Mouse (Mus musculus) CH12.LX (cell line): ENCODE measurements around the gene Zcchc13. TPM values are rescaled to one million over a fixed set of nuclear protein-coding genes. Genes with fewer than 3 reads are reported as not detected.

ENCODE experiments used
- DNase-seq: peaks from one replicate; pipeline ENCODE4 v3.0.0-alpha.2; 2013; ENCODE audit errors: extremely low read depth
- H3K27ac ChIP-seq: 2 replicates; pipeline ENCODE4 v1.5.1; 2012; ENCODE audit warnings: low read depth, mild to moderate bottlenecking, control low read depth, moderate library complexity; ENCODE audit not compliant: insufficient read depth
- H3K27me3 ChIP-seq: replicated peaks from 2 replicates; pipeline ENCODE3; 2012; ENCODE audit warnings: inconsistent platforms
- H3K36me3 ChIP-seq, 2 experiments: replicated peaks in 1 of 2; 2 replicates each; pipeline versions ENCODE3 to v1.6.1; 2012; ENCODE audit warnings: inconsistent platforms in 1 of 2, low read length in 1 of 2, mild to moderate bottlenecking in 1 of 2, mixed read lengths in 1 of 2, moderate library complexity in 1 of 2; ENCODE audit not compliant: control insufficient read depth in 1 of 2, insufficient read depth in 1 of 2
- H3K4me1 ChIP-seq, 2 experiments: 2 replicates each; pipeline ENCODE4 v1.6.1; 2012; ENCODE audit warnings: inconsistent platforms in 1 of 2, moderate library complexity in 1 of 2; ENCODE audit not compliant: insufficient read depth in 2 of 2, control insufficient read depth in 1 of 2
- H3K4me2 ChIP-seq: 2 replicates; pipeline ENCODE4 v1.6.1; 2012; ENCODE audit warnings: low read depth, mild to moderate bottlenecking, control low read depth; ENCODE audit not compliant: poor library complexity, insufficient read depth, severe bottlenecking
- H3K4me3 ChIP-seq, 3 experiments: fragments of 150-350 bp in 1 of 3; sonication (generic) in 1 of 3; replicated peaks in 1 of 3; 2 replicates each; pipeline versions ENCODE3 to v1.5.1; 2011 to 2012; ENCODE audit warnings: low read depth in 2 of 3, low read length in 2 of 3, mild to moderate bottlenecking in 2 of 3, moderate library complexity in 2 of 3, control low read depth in 1 of 3, improper control_type of control experiment in 1 of 3, inconsistent platforms in 1 of 3, mixed read lengths in 1 of 3; ENCODE audit not compliant: poor library complexity in 1 of 3
- H3K79me2 ChIP-seq: replicated peaks from 2 replicates; pipeline ENCODE4 v1.6.1; 2012; ENCODE audit warnings: mild to moderate bottlenecking, moderate library complexity; ENCODE audit not compliant: control insufficient read depth, poor library complexity, insufficient read depth, severe bottlenecking; ENCODE audit errors: extremely low read depth
- H3K9ac ChIP-seq: 2 replicates; pipeline ENCODE4 v1.6.1; 2012; ENCODE audit warnings: low read depth, mild to moderate bottlenecking, control low read depth, moderate library complexity; ENCODE audit not compliant: insufficient read depth
- H3K9me3 ChIP-seq: replicated peaks from 2 replicates; pipeline ENCODE3; 2012; ENCODE audit warnings: low read length, inconsistent platforms, mixed read lengths
- BHLHE40 ChIP-seq: IDR thresholded peaks from 2 replicates; pipeline ENCODE4 v1.6.1; 2011; ENCODE audit warnings: mild to moderate bottlenecking, low read depth, low read length, improper control_type of control experiment
- CHD2 ChIP-seq: IDR thresholded peaks from 2 replicates; pipeline ENCODE4 v1.6.1; 2011; ENCODE audit warnings: low read length, improper control_type of control experiment
- E2F4 ChIP-seq: IDR thresholded peaks from 2 replicates; pipeline ENCODE4 v1.6.1; 2011; ENCODE audit warnings: low read depth, low read length, improper control_type of control experiment; ENCODE audit not compliant: insufficient replicate concordance
- EP300 ChIP-seq: IDR thresholded peaks from 2 replicates; pipeline ENCODE4 v1.6.1; 2011; ENCODE audit warnings: low read length, improper control_type of control experiment
- ETS1 ChIP-seq: conservative IDR thresholded peaks from 2 replicates; pipeline ENCODE4 v1.6.1; 2012; ENCODE audit warnings: low read depth, mild to moderate bottlenecking, inconsistent platforms, low read length, improper control_type of control experiment, moderate library complexity
- GABPA ChIP-seq: IDR thresholded peaks from 2 replicates; pipeline ENCODE4 v1.6.1; 2012; ENCODE audit warnings: low read depth, low read length, improper control_type of control experiment, inconsistent platforms; ENCODE audit not compliant: insufficient replicate concordance
- HCFC1 ChIP-seq: IDR thresholded peaks from 2 replicates; pipeline ENCODE4 v1.6.1; 2012; ENCODE audit warnings: low read depth, mild to moderate bottlenecking, inconsistent platforms, low read length, improper control_type of control experiment
- IRF4 ChIP-seq: IDR thresholded peaks from 2 replicates; pipeline ENCODE4 v1.6.1; 2014; ENCODE audit warnings: low read depth, mild to moderate bottlenecking, inconsistent platforms, low read length, improper control_type of control experiment
- JUN ChIP-seq: IDR thresholded peaks from 2 replicates; pipeline ENCODE4 v1.6.1; 2011; ENCODE audit warnings: low read depth, mild to moderate bottlenecking, low read length, improper control_type of control experiment, moderate library complexity; ENCODE audit not compliant: insufficient read depth
- JUND ChIP-seq: conservative IDR thresholded peaks from 2 replicates; pipeline ENCODE4 v1.6.1; 2011; ENCODE audit warnings: low read depth, low read length, improper control_type of control experiment
- MAFK ChIP-seq: IDR thresholded peaks from 2 replicates; pipeline ENCODE4 v1.6.1; 2011; ENCODE audit warnings: low read length, improper control_type of control experiment; ENCODE audit not compliant: insufficient replicate concordance
- MAX ChIP-seq: IDR thresholded peaks from 2 replicates; pipeline ENCODE4 v1.6.1; 2011; ENCODE audit warnings: low read length, improper control_type of control experiment
- MAZ ChIP-seq: IDR thresholded peaks from 2 replicates; pipeline ENCODE4 v1.6.1; 2012; ENCODE audit warnings: low read depth, mild to moderate bottlenecking, inconsistent platforms, low read length, improper control_type of control experiment, moderate library complexity
- MEF2A ChIP-seq: IDR thresholded peaks from 2 replicates; pipeline ENCODE4 v1.6.1; 2014; ENCODE audit warnings: low read depth, mild to moderate bottlenecking, inconsistent platforms, low read length, improper control_type of control experiment, borderline replicate concordance
- MXI1 ChIP-seq: IDR thresholded peaks from 2 replicates; pipeline ENCODE4 v1.6.1; 2011; ENCODE audit warnings: mild to moderate bottlenecking, low read depth, low read length, improper control_type of control experiment
- NRF1 ChIP-seq: IDR thresholded peaks from 2 replicates; pipeline ENCODE4 v1.6.1; 2014; ENCODE audit warnings: low read depth, mild to moderate bottlenecking, inconsistent platforms, low read length, improper control_type of control experiment, moderate library complexity
- POLR2AphosphoS2 ChIP-seq: IDR thresholded peaks from 2 replicates; pipeline ENCODE4 v1.6.1; 2011; ENCODE audit warnings: low read depth, low read length, improper control_type of control experiment
- RAD21 ChIP-seq: IDR thresholded peaks from 2 replicates; pipeline ENCODE4 v1.6.1; 2011; ENCODE audit warnings: low read depth, mild to moderate bottlenecking, low read length, improper control_type of control experiment, moderate library complexity
- SMC3 ChIP-seq: IDR thresholded peaks from 2 replicates; pipeline ENCODE4 v1.6.1; 2011; ENCODE audit warnings: low read depth, low read length, improper control_type of control experiment
- TBP ChIP-seq: conservative IDR thresholded peaks from 2 replicates; pipeline ENCODE4 v1.6.1; 2011; ENCODE audit warnings: low read depth, low read length, improper control_type of control experiment
- TCF12 ChIP-seq: IDR thresholded peaks from 2 replicates; pipeline ENCODE4 v1.6.1; 2014; ENCODE audit warnings: low read depth, mild to moderate bottlenecking, inconsistent platforms, low read length, improper control_type of control experiment
- USF1 ChIP-seq: IDR thresholded peaks from 2 replicates; pipeline ENCODE4 v1.6.1; 2014; ENCODE audit warnings: low read depth, mild to moderate bottlenecking, inconsistent platforms, low read length, improper control_type of control experiment
- ZC3H11A ChIP-seq: IDR thresholded peaks from 2 replicates; pipeline ENCODE4 v1.6.1; 2012; ENCODE audit warnings: low read depth, mild to moderate bottlenecking, inconsistent platforms, low read length, improper control_type of control experiment
- ZKSCAN1 ChIP-seq: IDR thresholded peaks from 2 replicates; pipeline ENCODE4 v1.6.1; 2012; ENCODE audit warnings: low read depth, inconsistent platforms, low read length, improper control_type of control experiment, borderline replicate concordance
- ZNF384 ChIP-seq: IDR thresholded peaks from 2 replicates; pipeline ENCODE4 v1.6.1; 2012; ENCODE audit warnings: low read depth, low read length, improper control_type of control experiment, inconsistent platforms
- dilution Hi-C: fragments of 300-500 bp; cut with MboI; formaldehyde crosslinking; loops from 2 replicates; pipeline ENCODE4 v1.14.3; 2020; ENCODE audit warnings: low sequenced_read_pairs; ENCODE audit not compliant: extremely low pct_unique_long_range_greater_than_20kb, extremely low pct_ligation_motif_present
- in situ Hi-C: fragments of 300-500 bp; cut with MboI; formaldehyde crosslinking; loops from 3 replicates; pipeline ENCODE4 v1.14.3; 2019; ENCODE audit warnings: low sequenced_read_pairs, low pct_ligation_motif_present, low pct_unique_long_range_greater_than_20kb, mixed read lengths
- polyA plus RNA-seq: library from polyadenylated mRNA; unstranded; fragments of >175 nt; gene quantifications from 2 replicates; pipeline ENCODE4 v1.2.1, GENCODE M21; 2012; ENCODE audit warnings: low read depth; ENCODE audit not compliant: insufficient read length
- total RNA-seq, 2 experiments: library from RNA; depleted of rRNA; stranded (reverse); fragments of 300-350 nt in 1 of 2; fragments of >200 nt in 1 of 2; gene quantifications; 2 replicates each; pipeline ENCODE4 v1.2.3; 2012 to 2014

Zcchc13 gene
- total and polyA plus RNA-seq, 3 experiments: 1.7 TPM; not detected in 2

DNA sequence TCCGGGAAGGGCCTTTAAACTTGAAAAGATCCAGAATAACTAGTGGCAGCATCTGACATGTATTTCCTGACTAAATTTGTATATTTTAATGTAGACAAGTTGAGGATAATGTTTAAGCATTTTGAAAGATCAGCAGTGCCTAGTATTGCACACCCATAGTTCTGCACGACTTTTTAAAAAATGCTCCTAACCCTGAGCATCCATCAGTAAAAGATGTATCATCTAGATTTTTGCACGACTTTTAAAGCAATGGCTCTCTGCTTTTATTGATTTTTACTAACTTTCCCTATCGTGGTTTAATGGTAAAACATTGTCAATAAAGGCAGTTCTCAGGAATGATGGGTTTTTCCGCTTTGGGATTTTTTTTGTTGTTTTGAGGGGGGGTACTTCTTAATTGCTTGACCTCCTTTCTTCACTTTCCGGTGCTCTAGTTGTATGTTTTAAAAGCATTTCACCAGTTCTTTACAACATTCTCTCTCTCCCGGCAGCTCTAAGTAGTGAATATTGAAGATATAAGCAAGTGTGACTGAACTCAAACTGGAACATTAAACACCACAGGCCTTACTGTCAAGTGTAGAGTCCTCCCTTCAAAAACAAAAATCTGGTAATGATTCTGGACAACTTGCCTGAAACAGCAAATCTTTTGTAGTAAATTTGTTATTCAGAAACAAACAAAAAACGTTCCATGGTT is 12.8 kb upstream of the Zcchc13 start:
- no peak for DNase-seq
- Histone ChIP-seq H3K27ac (peak overlapping the region; percentile 9; the same call in 1 of the 2 replicates), H3K9ac (peak overlapping the region; percentile 53; the same call in 1 of the 2 replicates), H3K4me1 (0 out of 4 replicates have a peak, but pooled peaks cover 0 to 7% of the 10 kb centered on the region in 2 experiments), H3K4me2 (peak overlapping the region; percentile 70; the same call in 1 of the 2 replicates), H3K79me2 (0 out of 2 replicates have a peak, but pooled peaks cover 4% of the 10 kb centered on the region), H3K36me3 (peaks cover 0 to 3% of the 10 kb centered on the region in 2 experiments), H3K4me3 (peak overlapping the region in 2 of 3 experiments; percentile 23 to 32), H3K27me3 (no peaks in the 10 kb centered on the region), H3K9me3 (no peaks in the 10 kb centered on the region)
- in situ Hi-C loops (no loop called here), dilution Hi-C loops (no loop called here)
- TF ChIP-seq TBP (0 out of 2 replicates have a peak, but pooled peaks have one; percentile 13), ZKSCAN1 (no peak), SMC3 (no peak), IRF4 (no peak), RAD21 (no peak), POLR2AphosphoS2 (no peak), MAZ (0 out of 2 replicates have a peak, but pooled peaks have one; percentile 59), USF1 (no peak), HCFC1 (no peak), MXI1 (peak; percentile 80; the same call in 1 of the 2 replicates), BHLHE40 (no peak), ZNF384 (no peak), ETS1 (no peak), E2F4 (no peak), MAX (no peak; the same call in 1 of the 2 replicates), ZC3H11A (no peak), CHD2 (no peak), TCF12 (no peak), MEF2A (no peak), MAFK (no peak), JUND (no peak), GABPA (no peak), JUN (no peak), NRF1 (no peak), EP300 (no peak)
